Mouse (Mus musculus): ENCODE measurements at regions not wholly inside any gene's neighbourhood (a gene's known extent, or its start where the extent isn't known, plus 50 kb on each side); places are given as distances from the start of the nearest gene placed in this dataset.

DNA sequence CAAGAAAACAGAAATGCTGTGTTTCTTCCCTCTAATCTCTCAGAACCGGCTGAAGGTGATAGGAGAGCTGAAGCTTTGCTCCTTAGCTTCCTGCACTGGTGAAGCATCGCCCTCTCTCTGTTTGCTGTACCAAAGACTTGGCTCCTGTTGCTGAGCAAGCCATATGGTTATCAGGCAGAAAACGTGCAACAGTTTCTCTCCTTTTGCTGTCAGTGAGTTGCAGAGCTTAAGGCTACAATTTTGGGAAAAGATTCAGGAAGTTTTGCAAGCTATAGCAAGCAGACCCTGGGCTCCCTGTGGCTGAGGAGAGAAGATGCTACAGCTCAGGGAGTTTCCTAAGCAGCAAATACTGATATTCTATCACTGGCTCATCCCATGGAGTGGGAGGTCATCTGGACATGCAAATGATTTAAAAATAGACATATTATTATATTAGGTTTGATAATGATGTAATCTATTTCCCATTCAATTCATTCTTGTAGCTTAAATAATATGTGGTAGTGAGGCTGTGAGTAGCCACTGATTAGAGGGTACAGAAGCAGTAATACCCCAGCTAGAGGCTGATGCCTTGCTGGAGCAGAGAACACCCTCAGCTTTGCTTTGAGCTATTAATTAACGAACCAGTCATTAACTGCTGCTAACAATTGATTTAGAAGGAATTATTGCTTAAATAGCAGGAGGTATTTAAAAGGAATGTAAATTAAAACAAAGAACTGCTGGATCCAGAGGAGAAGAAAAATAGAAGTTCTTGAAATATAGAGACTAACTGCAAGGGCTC lies 240.1 kb upstream of the Emcn start:
- DNase-seq (ENCODE audit: low spot score), result no peak

DNA sequence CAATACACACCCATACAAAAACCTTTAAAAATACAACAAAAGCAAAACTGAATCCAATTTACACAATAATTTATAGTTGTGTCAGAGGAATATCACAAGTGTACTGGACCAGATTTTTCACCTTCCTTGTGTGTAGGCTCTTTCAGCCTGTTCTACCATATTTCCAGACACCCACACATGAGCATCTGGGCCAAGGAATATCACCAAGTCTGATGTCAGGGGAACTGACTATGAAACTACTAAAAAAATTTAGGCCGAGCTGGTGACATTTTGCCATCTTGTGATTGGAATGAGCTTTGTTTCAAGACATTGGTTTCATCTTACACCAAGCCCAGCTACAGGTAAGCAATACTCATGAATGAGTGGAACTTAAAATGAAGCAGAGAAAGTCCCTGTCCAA lies 234.9 kb upstream of the Emcn start:
- DNase-seq (ENCODE audit: low spot score), result no peak

DNA sequence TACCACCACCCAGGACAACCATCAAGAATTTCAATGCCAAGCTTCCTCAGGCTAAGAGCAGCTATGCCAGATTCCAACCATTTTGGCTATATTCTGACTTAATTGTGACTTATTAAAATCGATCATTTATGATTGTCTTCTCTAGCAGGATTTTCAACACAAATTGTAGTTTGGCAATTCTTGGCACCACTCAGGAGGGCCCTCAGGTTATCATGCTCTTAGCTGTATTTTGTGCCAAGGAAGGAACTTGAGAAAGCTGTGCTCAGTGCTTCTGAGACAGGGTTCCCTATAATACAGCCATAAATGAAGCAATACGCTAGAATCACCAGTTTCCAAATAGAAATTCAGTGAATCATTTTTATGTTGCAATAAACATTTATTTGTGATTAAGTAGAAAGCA lies 232.7 kb upstream of the Emcn start:
- DNase-seq (ENCODE audit: low spot score), result no peak

GRCm38 (mm10) chr3:137109786-137110185 lies 231.1 kb upstream of the Emcn start:
- no peak for DNase-seq (ENCODE audit: low spot score)

GRCm38 (mm10) chr3:137110485-137110884 lies 230.4 kb upstream of the Emcn start:
- no peak for DNase-seq (ENCODE audit: low spot score)

- no peak for DNase-seq (ENCODE audit: low spot score)
Observed at GRCm38 (mm10) chr3:137129967-137130366, 210.9 kb upstream of the Emcn start.

DNA sequence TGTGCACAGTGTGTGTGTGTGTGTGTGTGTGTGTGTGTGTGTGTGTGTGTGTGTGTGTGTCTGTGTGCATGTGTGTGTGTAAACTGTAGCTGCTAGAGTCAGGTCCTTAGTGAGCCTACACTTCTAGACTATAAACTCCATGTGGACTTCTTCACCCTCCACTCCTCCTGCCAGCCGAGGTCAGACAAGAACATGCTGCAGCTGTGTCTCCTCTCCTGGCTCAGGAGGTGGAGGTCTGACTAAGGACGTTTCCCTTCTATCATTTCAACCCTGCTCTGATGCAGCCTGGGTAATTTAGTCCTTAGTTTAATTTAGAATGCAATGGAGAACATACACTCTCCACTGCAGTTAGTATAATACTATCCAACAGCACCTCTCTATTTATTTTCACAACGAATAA lies 198.8 kb upstream of the Emcn start:
- DNase-seq (ENCODE audit: low spot score), result no peak

DNA sequence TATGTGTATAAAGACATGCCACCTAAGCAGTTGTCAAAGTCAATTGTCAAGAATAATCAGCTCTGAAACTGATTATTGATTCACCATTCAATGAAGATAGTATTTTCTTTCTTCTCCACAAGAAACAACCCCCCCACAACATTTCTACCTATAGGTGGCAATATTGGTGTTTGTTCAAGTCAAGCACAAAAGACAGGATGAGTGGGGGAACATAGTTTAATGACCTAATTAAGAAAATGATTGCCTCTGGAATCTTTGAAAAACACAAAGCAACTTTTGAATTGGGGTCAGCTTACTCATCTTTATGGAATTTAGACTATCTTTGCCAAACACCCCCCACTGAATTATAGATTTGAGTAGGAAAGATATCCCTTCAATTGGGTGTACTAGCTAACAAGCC lies 194.8 kb upstream of the Emcn start:
- no peak for DNase-seq (ENCODE audit: low spot score)

- no peak for DNase-seq (ENCODE audit: low spot score)
Observed at GRCm38 (mm10) chr3:137147405-137147804, 193.5 kb upstream of the Emcn start.

- peak; percentile 38 for DNase-seq (ENCODE audit: low spot score)
Observed at GRCm38 (mm10) chr3:137150414-137151010, 190.4 kb upstream of the Emcn start.

GRCm38 (mm10) chr3:137151431-137151830 lies 189.4 kb upstream of the Emcn start:
- no peak for DNase-seq (ENCODE audit: low spot score)

GRCm38 (mm10) chr3:137153234-137153633 lies 187.6 kb upstream of the Emcn start:
- DNase-seq (ENCODE audit: low spot score), result no peak

- no peak for DNase-seq (ENCODE audit: low spot score)
Observed at GRCm38 (mm10) chr3:137154200-137155042, 186.4 kb upstream of the Emcn start.

DNA sequence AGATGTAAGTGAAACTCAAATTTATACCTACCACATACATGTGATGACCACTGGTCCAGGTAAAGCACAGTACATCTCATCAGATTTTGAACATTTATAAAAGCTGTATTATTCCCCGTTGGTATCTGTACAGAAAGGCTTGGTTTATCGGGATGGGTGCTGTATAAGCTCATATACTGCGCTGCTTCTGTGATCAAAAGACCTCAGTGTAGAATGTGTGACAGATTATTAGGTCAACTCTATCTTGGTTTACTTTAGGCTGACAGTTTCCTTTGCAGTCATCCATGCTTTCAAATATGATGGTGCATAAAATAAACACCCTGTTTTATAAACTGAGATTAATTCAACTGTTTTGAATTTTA lies 185.8 kb upstream of the Emcn start:
- DNase-seq (ENCODE audit: low spot score), result no peak

DNA sequence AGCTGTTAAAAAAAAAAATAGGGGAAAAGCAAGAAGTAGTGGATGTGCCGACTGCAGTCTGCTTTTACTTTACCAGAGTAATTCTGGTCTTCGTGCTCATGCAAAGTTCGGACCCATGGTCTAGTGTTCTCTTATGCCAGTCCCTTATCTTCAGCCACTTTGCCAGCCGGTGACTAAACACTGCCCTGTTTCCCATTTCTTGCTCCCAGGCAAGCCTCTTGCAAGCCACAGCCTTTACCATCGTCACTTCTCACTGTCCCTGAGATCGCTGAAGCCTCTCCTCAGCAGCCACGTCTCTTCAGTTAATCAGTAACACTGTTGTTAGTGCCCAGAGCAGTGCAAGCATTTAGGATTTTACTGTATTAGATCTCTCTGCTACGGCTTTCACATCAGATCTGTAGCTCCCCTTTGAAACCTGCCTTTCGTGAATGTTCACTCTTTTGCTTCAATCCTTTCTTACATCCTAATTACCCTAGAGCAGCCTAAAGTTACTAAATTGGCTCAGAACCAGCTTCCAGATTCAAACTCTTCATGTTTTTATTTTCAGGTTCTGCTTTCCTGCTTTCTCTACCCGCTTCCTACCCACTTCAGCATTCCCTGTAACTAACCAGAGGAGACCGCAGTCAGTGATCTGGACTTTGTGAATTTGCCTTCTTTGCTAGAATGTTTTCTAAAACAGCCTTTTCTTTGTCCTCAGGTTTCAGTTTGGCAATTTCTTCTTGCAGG lies 184.5 kb upstream of the Emcn start:
- DNase-seq (ENCODE audit: low spot score), result no peak

GRCm38 (mm10) chr3:137189035-137189434 lies 151.8 kb upstream of the Emcn start:
- no peak for DNase-seq (ENCODE audit: low spot score)

GRCm38 (mm10) chr3:137190489-137190888 lies 150.4 kb upstream of the Emcn start:
- DNase-seq (ENCODE audit: low spot score), result no peak

GRCm38 (mm10) chr3:137191009-137191408 lies 149.9 kb upstream of the Emcn start:
- no peak for DNase-seq (ENCODE audit: low spot score)

DNA sequence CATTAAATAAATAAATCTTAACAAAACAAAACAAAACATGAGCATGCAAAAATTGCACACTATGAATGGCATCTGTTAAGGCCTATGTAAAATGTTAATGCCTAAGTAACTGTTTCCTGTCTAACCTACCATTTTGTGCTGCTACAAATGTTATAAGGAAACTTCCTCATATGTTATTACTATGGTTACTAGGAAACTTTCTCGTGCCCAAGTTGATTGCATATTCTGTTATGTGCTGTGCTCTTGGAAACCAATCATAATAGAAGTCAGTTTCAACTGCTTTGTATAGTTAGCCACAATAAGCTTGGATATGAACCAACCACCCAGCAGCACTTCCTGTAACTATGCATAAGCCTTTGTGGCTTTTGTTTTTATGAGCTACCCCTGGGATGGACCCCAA lies 147.0 kb upstream of the Emcn start:
- no peak for DNase-seq (ENCODE audit: low spot score)

DNA sequence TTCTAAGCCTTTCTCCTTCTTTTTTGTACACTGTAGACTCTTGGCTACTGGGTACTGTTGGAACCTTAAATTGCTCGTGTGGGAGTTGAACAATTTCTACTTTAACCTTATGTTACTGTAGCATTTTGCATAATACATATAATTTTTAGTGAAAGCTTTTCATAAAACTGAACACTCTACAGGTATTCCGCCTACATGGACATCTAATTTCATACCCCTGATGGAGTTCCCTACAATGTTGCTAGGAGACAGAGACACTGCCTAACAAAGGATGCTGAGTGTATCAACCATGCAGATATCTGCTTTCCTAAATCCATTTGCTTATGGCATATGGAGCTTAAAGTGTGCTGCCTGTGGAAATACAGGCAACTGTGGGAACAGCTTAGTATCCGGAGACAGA lies 129.2 kb upstream of the Emcn start:
- no peak for DNase-seq (ENCODE audit: low spot score)

GRCm38 (mm10) chr3:137216036-137216435 lies 124.8 kb upstream of the Emcn start:
- DNase-seq (ENCODE audit: low spot score), result no peak

DNA sequence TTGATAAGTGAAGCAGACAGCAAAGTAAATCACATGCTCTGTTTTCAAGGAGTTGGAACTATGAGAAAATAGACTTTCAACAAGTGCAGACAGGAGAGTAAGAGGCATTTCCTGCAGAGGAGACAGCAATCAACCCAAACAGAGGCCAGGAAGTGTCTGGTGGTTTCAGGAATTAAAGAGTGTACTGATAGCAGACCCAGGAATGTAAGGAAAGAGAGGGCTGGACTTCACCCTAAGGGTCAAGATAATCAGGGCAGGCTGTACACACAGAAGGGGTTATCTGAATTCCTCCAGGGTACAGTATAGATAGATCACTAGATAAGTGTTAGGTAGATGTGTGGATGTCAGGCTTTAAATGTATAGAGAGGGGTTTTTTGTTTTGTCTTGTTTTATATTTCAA lies 123.6 kb upstream of the Emcn start:
- no peak for DNase-seq (ENCODE audit: low spot score)

Data from urinary bladder, postnatal 14 days (tissue).